In genomic region chr5:135264548-135264947, GRCm38 (mm10) we compare ENCODE assay signal across 7 mouse cellular contexts. TPM values are rescaled to one million over a fixed set of nuclear protein-coding genes. Genes with fewer than 3 reads are reported as not detected.
A peak's percentile ranks its signal among the peaks of the same experiment; 100 is the strongest.
DNase-seq lines count a peak whose midpoint lies in the region; ATAC-seq and TF ChIP-seq lines count a peak whose summit lies in the region.

No protein-coding gene starts in this region.

- DNase-seq in CH12.LX (ENCODE audit: extremely low read depth), result peak; percentile 19
- peak; percentile 54 for DNase-seq in embryo, embryonic 10.5 days (ENCODE audit: low spot score)
- DNase-seq in thymus, postnatal 36 days, result peak; percentile 36 to 60
- no peak for DNase-seq in cerebellum, postnatal 10 days
- DNase-seq in spleen, adult 18-20 months, result no peak

- TF ChIP-seq EP300 in CH12.LX (IDR thresholded peaks at IDR 0.05; ENCODE audit: low read length), result no peak

- ATAC-seq in hindbrain, embryonic 16.5 days, result peak; percentile 63
- ATAC-seq in megakaryocyte, adult 5-6 weeks (ENCODE audit: poor library complexity, severe bottlenecking), result peak; percentile 71

- TF ChIP-seq CTCF in CH12.LX (conservative IDR thresholded peaks at IDR 0.05 in 1 of 2, IDR thresholded peaks at IDR 0.05 in 1 of 2; ENCODE audit: low read depth in 2 of 2, low read length in 2 of 2), result no peak

- TF ChIP-seq RAD21 in CH12.LX (IDR thresholded peaks at IDR 0.05; ENCODE audit: low read depth, low read length), result no peak

- peaks cover 28% of the 10 kb centered on the region for H3K27me3 ChIP-seq in CH12.LX (replicated peaks)
- no peaks in the 10 kb centered on the region for H3K27me3 ChIP-seq in hindbrain, embryonic 16.5 days (replicated peaks; ENCODE audit: control insufficient read depth, insufficient read depth, low read length)

- H3K9ac ChIP-seq in CH12.LX (ENCODE audit: insufficient read depth, low read depth), result no peak overlapping the region
- no peak overlapping the region for H3K9ac ChIP-seq in hindbrain, embryonic 16.5 days (ENCODE audit: low read depth, low read length)

- no peak overlapping the region for H3K4me2 ChIP-seq in CH12.LX (ENCODE audit: insufficient read depth, low read depth, poor library complexity, severe bottlenecking)
- H3K4me2 ChIP-seq in hindbrain, embryonic 16.5 days (ENCODE audit: low read length), result peak overlapping the region; percentile 27; the same call in 1 of the 2 replicates

- WGBS in hindbrain, embryonic 16.5 days, result 43% methylated on average over 9 of the region's 9 CpGs

- peaks cover 0 to 11% of the 10 kb centered on the region in 2 experiments; a peak in 3 of 4 replicates for H3K4me1 ChIP-seq in CH12.LX (ENCODE audit: control insufficient read depth in 1 of 2, insufficient read depth in 2 of 2)
- H3K4me1 ChIP-seq in hindbrain, embryonic 16.5 days (ENCODE audit: control insufficient read depth, insufficient read depth, low read depth, low read length), result no peaks in the 10 kb centered on the region

- dilution Hi-C loops in CH12.LX (cut with MboI; ENCODE audit: extremely low pct_ligation_motif_present, extremely low pct_unique_long_range_greater_than_20kb, low sequenced_read_pairs), result no loop called here

- H3K79me2 ChIP-seq in CH12.LX (replicated peaks; ENCODE audit: control insufficient read depth, extremely low read depth, insufficient read depth, poor library complexity, severe bottlenecking), result no peaks in the 10 kb centered on the region

- H3K9me3 ChIP-seq in CH12.LX (replicated peaks; ENCODE audit: low read length), result no peaks in the 10 kb centered on the region
- H3K9me3 ChIP-seq in hindbrain, embryonic 16.5 days (ENCODE audit: control insufficient read depth, low read length), result no peaks in the 10 kb centered on the region

- no peaks in the 10 kb centered on the region for H3K36me3 ChIP-seq in CH12.LX (replicated peaks in 1 of 2; ENCODE audit: control insufficient read depth in 1 of 2, insufficient read depth in 1 of 2, low read length in 1 of 2)
- no peaks in the 10 kb centered on the region for H3K36me3 ChIP-seq in hindbrain, embryonic 16.5 days (ENCODE audit: control insufficient read depth, insufficient read depth, low read length)

- H3K27ac ChIP-seq in CH12.LX (ENCODE audit: insufficient read depth, low read depth), result no peak overlapping the region
- peak overlapping the region; percentile 55; the same call in 1 of the 2 replicates for H3K27ac ChIP-seq in hindbrain, embryonic 16.5 days (ENCODE audit: low read depth, low read length)

- no peak for TF ChIP-seq POLR2A in CH12.LX (IDR thresholded peaks at IDR 0.05; ENCODE audit: low read depth, low read length)

- H3K4me3 ChIP-seq in CH12.LX (replicated peaks in 1 of 3; ENCODE audit: low read depth in 2 of 3, low read length in 2 of 3, poor library complexity in 1 of 3), result no peak overlapping the region
- no peak overlapping the region for H3K4me3 ChIP-seq in hindbrain, embryonic 16.5 days (ENCODE audit: low read length)

- in situ Hi-C loops in CH12.LX (cut with MboI; ENCODE audit: low pct_ligation_motif_present, low pct_unique_long_range_greater_than_20kb, low sequenced_read_pairs), result no loop called here

TF ChIP-seq in CH12.LX, 34 proteins besides CTCF, POLR2A, EP300 and RAD21:
- TF ChIP-seq MAX (IDR thresholded peaks at IDR 0.05; ENCODE audit: low read length), result no peak
- TF ChIP-seq ZMIZ1 (IDR thresholded peaks at IDR 0.05; ENCODE audit: low read depth, low read length), result no peak
- no peak for TF ChIP-seq GABPA (IDR thresholded peaks at IDR 0.05; ENCODE audit: insufficient replicate concordance, low read depth, low read length)

RNA-seq across cellular contexts. Expression of gene Fzd9, which starts 13.5 kb away (rescaled TPM):
- total RNA-seq in CH12.LX (2012; rRNA removed) (not detected in 2 replicates), CH12.LX (2014; rRNA removed) (not detected in 2 replicates)
- polyA plus RNA-seq in CH12.LX (2012; ENCODE audit: insufficient read length, low read depth), result not detected in 2 replicates
- 19.7 and 21.3 TPM in 2 replicates for polyA plus RNA-seq in hindbrain, embryonic 16.5 days (2015; fragmentation: Nextera tagmentation; extraction: Ambion mirVana)
- total RNA-seq in megakaryocyte, adult 5-6 weeks (2015), result not detected in 2 replicates
- total RNA-seq in megakaryocyte, adult 5-6 weeks (2017), result 0.26 TPM in 1 of 2 replicates, not detected in the other

Comparison
In these comparisons a context has a peak if more than half of its experiments do, and no peak if none do; other contexts are left out.
1. DNase-seq: peak in CH12.LX (single experiment), embryo, embryonic 10.5 days (single experiment) and thymus, postnatal 36 days (2 of 2); none in cerebellum, postnatal 10 days (0 of 2) and spleen, adult 18-20 months (0 of 2).